Mouse (Mus musculus): ENCODE measurements around the gene 1810010D01Rik.

The 1810010D01Rik gene

DNA sequence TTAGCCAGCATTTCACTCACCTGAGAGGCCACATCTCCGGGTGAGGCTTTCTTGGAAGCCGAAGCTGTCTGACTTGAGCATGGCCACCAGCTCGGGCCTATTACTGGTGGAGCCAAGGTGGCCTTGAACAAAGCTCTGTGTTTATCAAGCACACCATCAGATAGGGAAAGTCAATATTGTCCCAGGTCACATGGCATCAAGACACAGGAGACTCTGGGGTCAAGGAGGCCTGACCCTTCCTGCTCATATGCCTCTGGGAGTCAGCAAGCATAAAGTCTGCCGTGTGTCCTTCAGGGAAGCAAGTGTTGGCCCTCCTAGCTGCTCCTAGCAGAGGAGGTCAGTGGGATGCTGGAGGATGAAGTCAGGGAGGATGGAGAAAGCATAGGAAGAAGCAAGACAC lies at the start of gene 1810010D01Rik:
TSS of gene 1810010D01Rik (minus strand) at position 114 of the 400 bp plus-strand sequence.
- no peak for DNase-seq (ENCODE audit: low spot score)

DNA sequence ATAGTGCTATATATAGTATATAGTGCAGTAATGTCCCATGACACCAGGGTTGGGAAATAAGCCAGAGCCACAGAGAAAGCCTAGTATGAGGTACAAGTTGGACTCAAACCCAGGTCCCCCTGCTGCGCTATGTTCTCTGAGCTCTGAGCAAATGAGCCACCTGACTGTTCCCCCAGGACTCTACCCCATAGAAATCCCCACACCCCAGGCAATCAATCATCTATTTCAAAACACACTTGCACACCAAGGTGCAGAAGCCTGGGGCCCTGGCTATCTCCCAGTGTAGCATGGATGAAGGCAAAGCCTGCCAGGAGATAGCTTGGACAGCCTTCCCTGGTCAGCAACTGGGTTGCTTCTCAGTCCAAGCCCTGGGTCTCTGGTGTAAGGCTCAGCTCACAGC lies 48.2 kb upstream of the 1810010D01Rik start:
- DNase-seq (ENCODE audit: low spot score), result no peak

DNA sequence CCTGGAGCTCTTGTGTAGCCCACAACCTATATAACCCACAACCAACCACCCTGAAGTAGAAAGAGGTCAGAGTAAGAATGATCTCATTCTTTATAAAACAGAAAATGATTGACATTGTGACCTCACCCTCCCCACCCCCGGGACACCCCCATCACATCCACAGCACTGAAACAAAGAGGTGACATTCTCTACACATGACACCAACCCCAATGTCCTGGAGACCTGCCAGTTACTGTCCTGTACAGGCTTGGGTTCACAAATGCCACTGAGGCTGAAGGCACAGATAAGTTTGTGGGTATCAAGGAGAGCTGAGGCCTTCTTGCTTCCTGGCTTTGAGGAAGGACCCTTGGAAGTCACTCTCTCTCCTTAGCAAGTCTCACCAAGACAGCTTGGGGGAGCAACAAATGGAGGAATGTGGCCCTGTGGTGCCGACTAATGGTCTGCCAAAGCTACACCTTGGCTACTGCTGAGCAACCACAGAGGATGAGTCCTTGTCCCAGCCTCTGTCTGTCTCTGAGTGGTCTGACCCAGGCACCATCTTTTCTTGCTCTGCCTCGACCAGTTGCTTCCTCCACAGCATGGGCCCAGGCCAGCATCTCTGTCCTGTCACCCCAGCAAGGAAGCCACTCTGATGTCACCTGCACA lies 46.2 kb upstream of the 1810010D01Rik start:
- DNase-seq (ENCODE audit: low spot score), result no peak

DNA sequence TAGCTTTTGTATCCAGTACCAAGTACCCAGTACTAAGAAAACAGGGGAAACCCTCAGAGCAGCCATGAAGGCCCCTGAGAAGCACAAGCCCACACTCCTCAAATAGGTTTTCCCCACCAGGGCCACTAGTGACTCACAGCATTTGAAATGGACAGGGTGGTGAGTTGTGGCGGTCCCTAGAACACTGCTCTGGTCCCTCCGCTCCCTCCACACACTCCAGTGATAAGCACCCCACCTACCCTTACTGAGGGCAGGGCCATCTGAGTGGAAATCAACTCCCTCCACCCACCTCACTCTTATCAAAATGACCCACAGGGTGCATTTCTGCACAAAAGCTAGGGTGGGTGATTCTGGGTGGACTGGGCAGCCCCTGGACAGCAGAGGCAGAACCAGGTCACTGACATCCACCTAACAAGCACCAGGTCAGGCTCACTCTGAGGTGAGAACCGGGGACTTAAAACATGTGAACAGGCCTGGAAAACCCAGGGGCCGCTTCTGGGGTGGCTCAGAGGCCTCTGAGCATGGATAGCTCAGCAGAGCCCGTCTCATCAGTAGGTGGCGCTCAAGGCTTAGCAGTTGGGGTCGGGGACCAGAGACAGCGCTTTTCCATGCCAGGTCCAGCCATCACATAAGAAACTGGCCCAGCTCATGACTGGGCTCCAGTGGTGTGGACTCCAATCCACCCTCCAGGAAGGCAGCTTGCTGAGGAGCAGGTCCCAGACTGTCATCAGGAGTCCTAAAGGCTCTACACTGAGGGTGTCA lies 45.0 kb upstream of the 1810010D01Rik start:
- peak; percentile 82 for DNase-seq (ENCODE audit: low spot score)

DNA sequence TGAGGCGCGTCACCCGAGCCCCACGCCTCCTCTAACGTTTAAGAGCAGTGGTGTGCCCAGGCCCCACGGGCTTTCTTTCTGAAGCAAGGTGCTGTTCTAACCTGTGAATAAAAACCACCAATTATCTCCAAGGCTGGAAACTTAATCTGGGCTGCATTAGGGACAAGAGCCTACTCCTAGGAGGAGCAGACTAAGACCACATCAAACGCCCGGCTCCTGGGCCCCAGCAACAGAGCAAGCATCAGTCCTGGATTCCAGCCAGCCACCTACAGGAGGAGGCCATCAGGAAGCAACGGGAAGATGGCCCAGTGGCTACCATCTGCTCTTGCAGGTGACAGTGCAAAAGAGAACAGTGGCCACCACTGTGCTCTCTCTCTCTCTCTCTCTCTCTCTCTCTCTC lies 42.3 kb upstream of the 1810010D01Rik start:
- no peak for DNase-seq (ENCODE audit: low spot score)

DNA sequence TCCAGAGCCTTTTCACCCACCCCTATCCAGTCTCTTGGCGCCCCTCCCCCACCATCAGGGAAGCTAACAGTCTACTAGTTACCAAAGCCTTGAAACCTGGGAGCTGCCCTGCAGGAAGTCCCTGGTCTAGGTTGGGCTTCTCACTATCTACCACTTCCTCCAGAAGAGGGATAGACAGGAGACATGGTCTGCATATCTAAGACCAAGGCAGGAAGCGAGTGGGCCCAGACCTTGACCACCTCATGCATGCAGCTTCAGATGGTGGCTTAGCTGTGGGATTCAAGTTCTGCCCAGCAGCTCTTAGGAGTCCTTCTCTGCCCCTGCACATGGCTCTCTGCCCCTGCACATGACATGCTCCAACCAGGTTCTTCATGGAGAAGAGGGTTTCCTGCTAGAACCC lies 41.0 kb upstream of the 1810010D01Rik start:
- DNase-seq (ENCODE audit: low spot score), result no peak

DNA sequence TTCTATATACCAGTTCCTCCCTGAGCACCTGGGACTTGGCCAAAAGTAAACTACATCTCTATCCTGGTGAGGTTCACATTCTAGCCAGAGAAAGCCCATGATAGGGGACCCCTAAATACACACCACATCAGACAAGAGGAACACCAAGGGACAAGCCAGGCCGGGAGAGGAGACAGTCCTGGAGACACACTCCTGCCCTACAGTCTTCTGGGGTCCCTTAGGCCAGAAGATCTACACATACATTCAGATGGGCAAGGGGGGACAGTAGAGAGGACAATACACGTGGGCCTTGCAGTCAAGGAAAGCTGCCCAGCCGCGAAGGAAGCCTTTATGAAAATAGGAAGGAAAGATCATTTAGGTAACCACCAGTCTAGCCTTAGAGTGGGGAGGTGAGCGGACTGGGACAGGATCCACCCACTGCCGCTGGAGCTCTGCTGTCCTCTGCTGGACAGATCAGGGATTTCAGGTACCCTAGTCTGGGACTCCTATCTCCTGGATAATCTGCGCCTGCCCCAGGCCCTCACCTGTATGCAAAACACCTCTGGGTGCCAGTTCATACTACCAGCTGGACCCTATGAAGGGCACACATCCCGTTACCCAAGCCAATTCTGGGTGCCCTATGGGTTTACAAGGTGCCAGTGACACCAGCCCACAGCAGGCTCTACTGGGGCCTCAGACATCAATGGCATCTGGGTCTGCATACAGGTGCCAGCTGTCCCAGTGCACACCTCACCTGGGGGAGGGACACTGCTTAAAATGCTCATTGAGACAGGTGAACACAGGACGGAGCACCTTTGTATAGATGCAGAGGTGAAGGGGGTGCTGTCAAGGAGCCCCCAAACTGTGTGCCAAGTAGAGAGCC lies 35.2 kb upstream of the 1810010D01Rik start:
- peak; percentile 81 for DNase-seq (ENCODE audit: low spot score)

DNA sequence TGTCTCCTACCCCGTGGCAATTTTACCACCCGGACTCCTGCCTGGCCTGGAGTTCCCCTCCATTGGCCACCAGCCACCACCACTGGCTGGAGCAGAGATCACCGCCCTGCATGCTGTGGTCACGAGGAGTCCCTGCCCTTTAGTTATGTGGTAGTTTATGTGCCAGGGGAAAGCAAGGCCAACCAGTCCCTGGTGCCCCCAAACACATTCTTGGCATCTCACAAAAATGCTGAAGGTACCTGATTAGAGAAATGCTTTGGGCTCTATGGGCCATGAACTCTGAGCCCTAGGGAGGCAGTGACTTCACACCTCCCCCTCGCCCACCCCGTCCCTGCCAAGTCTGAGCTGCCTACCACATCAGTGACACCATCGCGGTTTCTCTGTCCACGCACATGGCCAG lies 34.1 kb upstream of the 1810010D01Rik start:
- DNase-seq (ENCODE audit: low spot score), result no peak

DNA sequence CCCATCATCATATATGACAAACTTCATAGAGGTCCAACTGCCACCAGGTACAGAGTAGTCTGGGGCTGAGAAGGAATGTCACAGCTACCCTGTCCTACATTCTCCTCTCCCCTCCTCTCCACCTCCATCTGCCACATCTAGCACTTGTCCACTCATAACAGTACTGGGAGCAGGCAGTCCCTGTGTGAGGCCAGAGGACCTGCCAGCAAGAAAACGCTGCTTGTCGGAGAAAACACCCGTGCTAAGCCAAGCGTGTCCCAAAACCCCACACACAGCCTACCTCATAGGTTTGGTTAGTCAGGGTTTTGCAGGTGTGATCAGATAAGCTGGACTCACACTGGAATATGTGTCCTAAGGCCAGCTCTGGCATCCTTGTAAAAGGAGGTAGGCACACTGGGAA lies 33.0 kb upstream of the 1810010D01Rik start:
- DNase-seq (ENCODE audit: low spot score), result no peak

DNA sequence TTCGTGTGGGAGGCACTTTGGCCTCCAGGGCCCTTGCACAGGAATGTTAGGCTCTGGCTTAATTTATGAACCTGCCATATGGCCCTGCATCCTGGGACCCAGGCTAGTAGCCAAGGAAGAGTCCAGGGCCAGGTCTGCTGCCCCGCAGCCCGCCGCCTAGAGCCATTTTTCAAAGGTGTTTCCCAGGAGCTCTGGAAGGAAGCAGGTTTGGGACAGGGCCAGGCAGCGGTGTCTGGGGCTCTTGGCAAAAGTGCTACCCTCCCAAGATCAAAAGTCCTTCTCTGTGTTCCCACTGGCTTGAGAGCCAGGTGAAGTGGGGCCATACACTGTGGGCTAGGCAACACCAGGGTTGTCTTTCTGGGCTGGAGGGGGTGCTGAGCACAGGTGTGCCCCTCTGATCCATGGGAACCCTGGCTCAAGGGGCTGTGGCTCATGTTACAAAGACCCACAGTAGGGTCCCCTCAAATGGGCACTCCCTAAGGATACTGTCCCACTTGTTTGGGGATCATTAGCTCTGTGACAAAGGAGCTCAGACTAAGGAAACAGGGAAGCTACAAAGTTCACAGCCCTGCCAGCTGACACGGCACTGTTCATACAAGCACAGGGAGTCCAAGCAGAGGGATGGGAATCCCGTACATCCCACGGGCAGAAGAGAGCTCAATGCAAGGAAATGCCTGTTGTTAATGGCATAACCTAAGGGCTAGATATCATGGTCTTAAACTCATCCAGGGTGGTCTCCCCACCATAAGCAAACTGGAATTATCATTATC lies 32.0 kb upstream of the 1810010D01Rik start:
- no peak for DNase-seq (ENCODE audit: low spot score)

DNA sequence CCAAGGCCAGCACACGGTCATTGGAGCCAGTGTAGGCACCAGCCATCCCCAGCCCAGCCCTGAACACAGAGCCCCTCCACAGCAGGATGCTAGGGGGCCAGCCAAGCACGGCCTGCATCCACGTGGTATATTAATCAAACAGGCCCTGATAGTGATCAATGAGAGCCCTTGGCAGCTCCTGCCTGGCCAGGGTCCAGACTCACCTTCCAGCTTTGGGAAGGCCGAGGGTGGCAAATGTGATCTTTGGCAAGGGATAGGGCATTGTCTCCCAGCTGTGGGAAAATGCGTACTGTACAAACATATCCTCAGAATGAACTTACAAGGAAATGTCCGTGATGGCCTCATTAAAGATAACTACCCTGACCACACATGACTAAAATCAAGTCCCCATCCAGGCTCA lies 31.2 kb upstream of the 1810010D01Rik start:
- no peak for DNase-seq (ENCODE audit: low spot score)

DNA sequence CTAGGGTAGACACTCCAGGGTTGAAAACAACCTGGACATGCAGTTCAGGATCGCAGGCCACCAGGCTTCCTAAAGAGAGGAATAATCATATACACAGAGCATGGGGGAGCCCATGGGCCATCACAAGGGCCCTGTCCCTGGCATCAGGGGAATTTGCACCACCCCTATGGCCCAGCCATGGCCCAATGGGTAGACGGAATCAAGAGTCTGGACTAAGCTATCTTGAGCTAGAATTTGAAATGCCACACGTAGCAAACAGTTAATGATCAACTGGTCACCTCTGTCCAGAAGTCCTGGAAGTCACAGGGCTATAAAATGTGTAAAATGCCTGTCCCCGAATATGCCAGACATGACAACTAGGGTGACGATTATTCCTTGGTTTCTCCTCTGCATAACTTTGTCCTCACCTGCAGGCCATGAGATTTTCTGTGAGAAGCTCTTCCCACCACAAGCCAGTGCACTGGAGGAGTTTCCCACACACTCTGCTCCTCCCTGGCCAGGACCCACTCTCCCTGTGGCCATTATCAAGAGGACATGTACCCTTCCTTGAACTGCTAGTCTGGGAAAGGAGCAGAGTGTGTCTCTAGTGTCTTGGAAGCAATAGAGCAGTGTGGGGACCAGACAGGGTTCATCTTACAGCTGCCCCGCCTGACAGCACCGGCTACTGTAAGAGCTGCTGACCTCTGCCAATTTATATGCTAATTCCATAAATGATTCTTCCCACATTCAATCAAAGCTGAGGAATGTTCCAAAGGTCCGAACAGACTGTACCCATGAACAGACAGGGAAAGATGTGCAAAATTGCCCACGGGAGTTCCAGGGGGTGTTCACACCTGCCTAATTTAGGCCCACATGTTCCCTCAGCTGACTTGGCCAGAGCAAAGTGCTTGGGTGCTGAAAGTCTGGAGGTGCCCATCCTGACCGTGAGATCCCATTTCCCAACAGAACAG lies 27.2 kb upstream of the 1810010D01Rik start:
- DNase-seq (ENCODE audit: low spot score), result no peak

DNA sequence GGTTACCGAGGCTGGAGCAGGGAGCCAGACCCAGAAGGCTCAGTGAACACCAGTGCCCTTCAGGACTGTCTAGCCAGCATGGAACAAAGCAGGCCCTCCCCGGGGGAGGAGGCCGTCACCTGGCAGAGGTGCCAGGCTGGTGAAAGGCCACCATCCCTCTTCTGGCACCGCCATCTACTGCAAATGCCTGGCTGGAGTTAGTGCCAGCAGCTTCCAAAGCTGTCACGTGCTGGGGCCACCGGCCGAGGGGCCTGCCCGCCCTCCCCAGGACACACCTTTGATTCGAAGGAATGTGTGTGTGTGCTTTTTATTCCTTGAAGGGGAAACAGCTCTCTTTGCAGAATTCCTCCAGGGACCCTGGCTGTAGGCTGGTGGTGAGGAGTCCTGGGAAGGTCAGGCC lies 23.7 kb upstream of the 1810010D01Rik start:
- no peak for DNase-seq (ENCODE audit: low spot score)

DNA sequence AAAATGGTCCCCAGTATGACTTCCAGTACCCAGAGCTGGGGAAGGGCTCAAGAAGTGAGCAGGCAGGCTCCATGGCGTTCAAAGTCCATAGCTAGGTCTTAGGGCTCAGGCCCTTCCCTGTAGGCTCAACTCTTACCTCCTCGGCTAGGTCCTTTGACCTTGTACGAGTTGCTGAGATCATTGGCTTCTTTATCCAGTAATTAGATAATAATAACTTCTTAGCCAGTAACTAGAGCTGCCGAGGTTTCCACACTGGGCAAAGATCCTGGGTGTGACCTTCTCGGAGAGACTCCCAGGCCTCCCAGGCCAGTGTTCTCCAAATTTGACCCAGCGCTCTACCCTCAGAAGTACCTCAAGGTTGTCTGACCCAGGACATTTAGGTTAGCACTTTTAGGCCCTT lies 18.7 kb upstream of the 1810010D01Rik start:
- DNase-seq (ENCODE audit: low spot score), result no peak

DNA sequence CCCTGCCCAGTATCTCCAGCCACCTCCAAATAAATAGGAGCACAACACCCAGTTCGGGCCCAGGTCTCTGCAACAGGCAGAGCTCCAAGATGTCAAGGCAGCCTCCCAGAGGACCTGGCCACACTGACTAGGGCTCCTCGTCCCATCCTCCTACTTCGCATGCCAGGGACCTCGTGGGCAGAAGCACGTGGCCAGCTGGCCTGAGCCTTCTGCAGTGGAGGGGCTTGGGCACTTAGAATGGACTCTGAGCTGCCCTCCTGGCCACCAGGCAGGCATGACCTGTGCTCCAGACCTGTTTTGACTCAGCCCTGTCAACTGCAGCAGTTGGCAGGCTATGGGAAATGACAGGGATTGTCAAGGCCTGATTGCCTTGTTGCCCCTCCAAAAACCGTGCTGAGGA lies 17.7 kb upstream of the 1810010D01Rik start:
- no peak for DNase-seq (ENCODE audit: low spot score)

DNA sequence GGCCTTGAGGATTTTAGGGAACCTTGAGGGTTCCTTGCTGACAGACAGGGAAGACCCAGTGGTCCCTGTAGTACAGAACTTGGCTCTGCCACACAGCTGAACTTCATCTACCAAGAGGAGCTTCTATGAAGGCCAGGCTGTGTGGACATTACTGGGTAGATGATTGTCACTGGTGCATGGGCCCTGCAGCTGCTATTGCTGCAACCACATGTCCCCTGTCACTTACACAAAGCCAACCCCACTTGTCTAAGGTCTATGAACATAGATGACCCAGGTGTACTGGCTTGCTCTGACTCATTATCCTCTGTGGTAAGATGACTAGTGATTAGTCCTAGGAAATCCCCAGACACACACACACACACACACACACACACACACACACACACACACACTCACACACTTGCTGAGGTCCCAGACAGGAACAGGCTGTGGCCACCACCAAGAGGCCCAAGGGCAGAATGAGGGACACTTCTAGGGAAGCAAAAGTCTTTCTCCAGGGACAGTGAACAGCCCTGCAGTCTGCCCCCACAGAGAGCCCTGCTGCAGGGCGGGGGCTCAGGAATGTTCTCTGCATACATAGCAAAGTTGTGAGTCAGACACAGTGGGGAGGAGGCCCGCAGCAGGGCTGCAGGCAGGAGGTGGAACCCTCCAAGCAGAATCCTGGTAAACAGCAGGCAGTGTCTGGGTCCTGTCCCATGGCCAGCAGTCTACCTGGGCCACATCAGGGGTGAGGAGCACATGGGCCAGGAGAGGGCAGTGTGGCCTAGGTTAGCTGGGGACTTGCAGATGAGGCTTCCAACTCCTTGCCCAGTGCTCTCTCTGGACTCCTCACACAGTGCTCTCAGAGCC lies 14.1 kb upstream of the 1810010D01Rik start:
- no peak for DNase-seq (ENCODE audit: low spot score)

DNA sequence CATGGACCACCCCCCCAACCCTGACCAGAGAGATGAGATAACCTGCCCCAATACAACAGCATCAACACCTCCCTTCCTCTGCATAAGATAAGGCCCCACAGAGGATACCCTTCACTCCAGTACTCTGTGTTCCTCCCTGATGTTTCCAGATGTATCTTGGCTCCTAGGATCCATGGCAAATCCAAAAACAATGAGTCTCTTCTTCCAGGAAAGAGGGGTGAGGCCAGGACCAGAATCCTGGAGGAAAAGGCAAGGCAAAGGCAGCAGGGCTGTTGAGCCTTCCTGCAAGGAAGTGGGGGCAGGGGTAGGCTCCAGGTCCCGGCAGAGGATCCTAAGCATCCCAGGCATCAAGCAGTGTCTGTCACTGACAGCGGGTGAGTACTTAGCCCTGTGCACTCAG lies 13.4 kb upstream of the 1810010D01Rik start:
- no peak for DNase-seq (ENCODE audit: low spot score)

DNA sequence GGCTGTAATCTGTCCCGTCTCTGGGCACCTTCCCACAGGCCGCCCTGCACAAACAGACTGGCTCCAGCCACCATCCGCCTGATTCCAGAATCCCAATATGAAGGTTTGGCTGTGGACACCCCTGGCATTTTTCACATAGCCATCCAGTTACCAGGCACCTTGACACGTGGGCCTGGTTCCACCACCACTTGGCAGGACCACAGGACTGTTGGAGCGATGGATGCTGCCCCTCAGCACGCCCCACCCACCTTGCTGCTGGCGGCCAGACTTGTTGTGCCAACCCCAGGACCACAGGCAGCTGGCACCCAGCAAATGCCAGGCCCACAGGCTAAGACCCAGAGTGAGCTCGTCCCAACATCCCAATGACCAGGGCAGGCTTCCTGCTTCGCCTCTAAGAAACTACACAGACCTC lies 11.5 kb upstream of the 1810010D01Rik start:
- DNase-seq (ENCODE audit: low spot score), result no peak

DNA sequence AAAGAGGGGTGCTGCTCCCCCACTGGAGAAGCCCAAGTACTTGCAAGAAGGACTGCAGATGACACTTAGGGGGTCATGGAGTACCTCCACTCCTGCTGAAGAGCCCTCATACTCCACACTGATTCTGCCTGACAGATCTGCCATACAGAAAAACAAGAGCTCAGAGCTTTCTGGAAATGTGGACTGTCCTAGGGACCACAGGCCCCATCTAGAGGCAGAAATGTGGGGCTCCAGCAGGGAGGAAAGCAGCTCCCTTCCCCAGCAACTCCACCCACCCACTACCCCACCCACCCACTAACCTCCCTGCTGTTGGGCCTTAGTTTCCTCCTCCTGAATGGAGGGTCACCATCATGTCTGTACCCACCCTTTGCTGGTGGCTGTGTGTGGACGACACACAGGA lies 8.7 kb upstream of the 1810010D01Rik start:
- DNase-seq (ENCODE audit: low spot score), result no peak

DNA sequence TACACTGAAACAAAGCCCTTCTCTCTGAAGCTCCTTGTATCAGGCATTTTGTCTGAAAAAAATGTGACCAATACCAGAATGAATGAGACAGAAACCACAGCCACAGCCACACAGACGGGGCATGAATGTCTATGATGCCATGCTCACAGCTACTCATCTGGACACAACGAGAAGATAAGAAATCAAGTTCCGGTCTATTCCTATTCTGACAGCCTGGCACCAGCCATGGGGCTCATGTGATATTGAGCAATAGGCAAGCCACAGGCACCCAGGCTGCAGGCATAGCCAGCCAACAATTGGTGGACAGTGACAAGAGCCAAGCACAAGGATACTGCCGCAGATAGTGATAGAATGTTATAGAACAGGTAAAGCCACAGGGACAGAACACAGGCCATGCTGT lies 7.6 kb upstream of the 1810010D01Rik start:
- no peak for DNase-seq (ENCODE audit: low spot score)
